Mouse (Mus musculus) liver, adult 2 months (tissue): ENCODE data around the gene Gldc. TPM values are rescaled to one million over a fixed set of nuclear protein-coding genes. Genes with fewer than 3 reads are reported as not detected.

ENCODE experiments used
- DNase-seq: peaks from one replicate; pipeline ENCODE4 v3.0.0-alpha.2; 2011; ENCODE audit warnings: low read depth, low spot score; ENCODE audit errors: extremely low read depth
- H3K27ac ChIP-seq: fragments of 200-500 bp; replicated peaks from 2 replicates; pipeline ENCODE4 v1.5.1; 2012; ENCODE audit warnings: low read depth, mild to moderate bottlenecking, control low read depth, inconsistent platforms, low read length; ENCODE audit not compliant: insufficient read depth
- H3K27me3 ChIP-seq: fragments of 200-500 bp; 2 replicates; pipeline ENCODE4 v1.6.1; 2012; ENCODE audit warnings: mild to moderate bottlenecking, moderate library complexity, low read length, inconsistent platforms; ENCODE audit not compliant: control insufficient read depth, insufficient read depth
- H3K36me3 ChIP-seq: fragments of 200-500 bp; 2 replicates; pipeline ENCODE4 v1.6.1; 2012; ENCODE audit warnings: low read length, inconsistent platforms; ENCODE audit not compliant: control insufficient read depth, insufficient read depth
- H3K4me1 ChIP-seq: fragments of 200-500 bp; 2 replicates; pipeline ENCODE4 v1.6.1; 2011; ENCODE audit warnings: low read length; ENCODE audit not compliant: control insufficient read depth, insufficient read depth
- H3K4me3 ChIP-seq: fragments of 200-500 bp; 2 replicates; pipeline ENCODE4 v1.5.1; 2011; ENCODE audit warnings: low read depth, mild to moderate bottlenecking, control low read depth, low read length, moderate library complexity; ENCODE audit not compliant: insufficient read depth
- H3K79me2 ChIP-seq: fragments of 200-500 bp; 2 replicates; pipeline ENCODE4 v1.6.1; 2012; ENCODE audit warnings: inconsistent platforms, mild to moderate bottlenecking, low read length, moderate library complexity; ENCODE audit not compliant: control insufficient read depth, insufficient read depth
- H3K9ac ChIP-seq: fragments of 200-500 bp; 2 replicates; pipeline ENCODE4 v1.6.1; 2012; ENCODE audit warnings: low read depth, mild to moderate bottlenecking, control low read depth, inconsistent platforms, low read length
- CTCF ChIP-seq: fragments of 200-500 bp; IDR thresholded peaks from 2 replicates; pipeline ENCODE4 v1.5.1; 2011; ENCODE audit warnings: low read depth, low read length, control low read depth
- POLR2A ChIP-seq: fragments of 200-500 bp; IDR thresholded peaks from 2 replicates; pipeline ENCODE4 v1.6.1; 2011; ENCODE audit warnings: low read length, control low read depth; ENCODE audit not compliant: insufficient read depth; ENCODE audit errors: extremely low read depth
- WGBS: fragments of 180-500 bp; shearing (Covaris S2); methylation state at CpG from one replicate; pipeline ENCODE4 v1.1.7; 2018; 5-methylcytosine and 5-hydroxymethylcytosine counted together
- polyA plus RNA-seq: library from polyadenylated mRNA; depleted of rRNA; stranded (reverse); fragments of >200 nt; gene quantifications from 2 replicates; pipeline ENCODE4 v1.2.3, GENCODE M21; 2012
- total RNA-seq: library from RNA; depleted of rRNA; stranded (reverse); fragments of >200 nt; gene quantifications from 2 replicates; pipeline ENCODE4 v1.2.3, GENCODE M21; 2014

Gene Gldc
- total and polyA plus RNA-seq, 2 experiments, result 64.2 to 94.1 TPM

DNA sequence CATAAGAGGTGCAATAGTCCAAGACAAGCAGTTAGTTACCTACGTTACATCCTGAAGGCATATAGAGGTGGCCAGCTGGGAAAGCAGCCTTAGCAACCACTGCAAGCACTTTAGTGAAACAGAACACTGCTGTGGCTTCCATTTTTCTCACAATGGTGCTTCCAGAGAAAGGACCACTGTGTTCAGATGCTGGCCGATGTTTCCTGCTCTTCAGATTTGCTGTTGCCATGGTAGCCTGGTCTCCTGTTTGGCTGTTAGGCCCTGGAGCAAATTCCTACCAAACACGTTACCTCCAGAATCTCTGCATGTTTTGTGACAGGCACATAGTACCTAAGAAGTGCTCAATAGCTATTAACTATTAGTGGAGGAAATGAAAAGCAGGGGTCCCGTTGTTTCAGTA, 78.2 kb downstream of the Gldc start:
- H3K9ac ChIP-seq, result no peak overlapping the region
- H3K36me3 ChIP-seq, result peaks cover 48% of the 10 kb centered on the region
- H3K27me3 ChIP-seq, result no peaks in the 10 kb centered on the region
- TF ChIP-seq CTCF (no peak), POLR2A (no peak)
- H3K79me2 ChIP-seq, result no peaks in the 10 kb centered on the region
- H3K4me3 ChIP-seq, result no peak overlapping the region
- no peak overlapping the region for H3K27ac ChIP-seq
- DNase-seq, result no peak
- 86% methylated on average over 4 of the region's 4 CpGs for WGBS
- H3K4me1 ChIP-seq, result no peaks in the 10 kb centered on the region

- no peak for TF ChIP-seq CTCF
- no peak for TF ChIP-seq POLR2A
- Histone ChIP-seq H3K4me1 (no peaks in the 10 kb centered on the region), H3K4me3 (no peak overlapping the region), H3K9ac (no peak overlapping the region), H3K27me3 (no peaks in the 10 kb centered on the region), H3K27ac (no peak overlapping the region), H3K36me3 (peaks cover 49% of the 10 kb centered on the region), H3K79me2 (no peaks in the 10 kb centered on the region)
- no peak for DNase-seq
- WGBS, result 75% methylated on average over 3 of the region's 3 CpGs
These were observed 79.0 kb downstream of the Gldc start for GRCm38 (mm10) chr19:30096186-30096585.

GRCm38 (mm10) chr19:30091644-30092295, 83.5 kb downstream of the Gldc start:
- TF ChIP-seq CTCF, result no peak
- TF ChIP-seq POLR2A, result no peak
- peak; percentile 44 for DNase-seq
- no peak overlapping the region for H3K9ac ChIP-seq
- H3K27me3 ChIP-seq, result no peaks in the 10 kb centered on the region
- no peaks in the 10 kb centered on the region for H3K4me1 ChIP-seq
- no peak overlapping the region for H3K27ac ChIP-seq
- 81% methylated on average over 12 of the region's 12 CpGs for WGBS
- H3K4me3 ChIP-seq, result no peak overlapping the region
- H3K79me2 ChIP-seq, result no peaks in the 10 kb centered on the region
- H3K36me3 ChIP-seq, result peaks cover 49% of the 10 kb centered on the region

DNA sequence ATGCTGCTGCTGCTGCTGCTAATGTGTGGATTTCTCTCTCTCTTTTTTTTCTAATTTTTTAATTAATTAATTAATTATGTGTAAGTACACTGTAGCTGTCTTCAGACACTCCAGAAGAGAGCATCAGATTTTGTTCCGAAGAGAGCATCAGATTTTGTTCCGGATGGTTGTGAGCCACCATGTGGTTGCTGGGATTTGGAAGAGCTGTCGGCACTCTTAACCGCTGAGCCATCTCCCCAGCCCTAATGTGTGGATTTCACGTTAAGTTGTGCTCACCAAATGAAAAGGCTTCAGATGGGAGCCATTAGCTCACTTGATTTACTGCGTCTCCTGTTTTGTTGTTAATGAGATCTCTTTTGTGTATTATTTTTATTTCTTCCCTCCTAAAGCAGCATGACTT, 85.1 kb downstream of the Gldc start:
- no peak for DNase-seq
- Histone ChIP-seq H3K27ac (no peak overlapping the region), H3K9ac (no peak overlapping the region), H3K79me2 (no peaks in the 10 kb centered on the region), H3K27me3 (no peaks in the 10 kb centered on the region), H3K4me3 (no peak overlapping the region), H3K4me1 (no peaks in the 10 kb centered on the region), H3K36me3 (peaks cover 52% of the 10 kb centered on the region)
- TF ChIP-seq POLR2A (no peak), CTCF (no peak)
- WGBS, result 93% methylated on average over 6 of the region's 6 CpGs

- WGBS, result 65% methylated on average over 4 of the region's 4 CpGs
- H3K4me1 ChIP-seq, result no peaks in the 10 kb centered on the region
- peaks cover 2% of the 10 kb centered on the region; the same call in 1 of the 2 replicates for H3K36me3 ChIP-seq
- no peak overlapping the region for H3K4me3 ChIP-seq
- H3K79me2 ChIP-seq, result peaks cover 6% of the 10 kb centered on the region; the same call in 1 of the 2 replicates
- H3K9ac ChIP-seq, result no peak overlapping the region
- no peak for DNase-seq
- no peaks in the 10 kb centered on the region for H3K27me3 ChIP-seq
- TF ChIP-seq CTCF (no peak), POLR2A (no peak)
- H3K27ac ChIP-seq, result no peak overlapping the region
These were observed 109.4 kb downstream of the Gldc start for GRCm38 (mm10) chr19:30065797-30066196.

DNA sequence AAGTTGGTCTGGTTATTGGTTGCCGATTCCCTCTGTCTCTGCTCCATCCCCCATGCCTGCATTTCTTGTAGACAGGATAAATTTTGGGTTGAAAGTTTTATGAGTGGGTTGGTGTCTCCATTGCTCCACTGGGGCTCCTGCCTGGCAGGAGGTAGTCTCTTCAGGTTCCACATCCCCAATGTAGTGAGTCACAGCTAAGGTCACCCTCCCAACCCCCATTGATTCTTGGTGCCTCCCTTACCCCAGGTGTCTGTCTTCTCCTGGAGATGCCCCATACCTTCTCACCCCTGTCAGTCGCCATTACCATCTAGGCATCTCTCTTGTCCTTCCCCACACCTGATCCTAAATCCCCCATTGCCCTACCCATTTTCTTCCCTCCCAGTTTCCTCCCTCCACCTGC, 121.0 kb downstream of the Gldc start:
- no peak for DNase-seq
- H3K4me1 ChIP-seq, result peaks cover 5% of the 10 kb centered on the region
- H3K4me3 ChIP-seq, result no peak overlapping the region
- H3K79me2 ChIP-seq, result peaks cover 20% of the 10 kb centered on the region; the same call in 1 of the 2 replicates
- H3K27ac ChIP-seq, result no peak overlapping the region
- H3K27me3 ChIP-seq, result no peaks in the 10 kb centered on the region
- no peak overlapping the region for H3K9ac ChIP-seq
- peaks cover 6% of the 10 kb centered on the region for H3K36me3 ChIP-seq
- no peak for TF ChIP-seq CTCF
- TF ChIP-seq POLR2A, result no peak
- WGBS, result 100% methylated on average over 2 of the region's 2 CpGs
